Mouse (Mus musculus) left cerebral cortex, adult 2 months (tissue): ENCODE results near the gene Rfwd3. TPM values are rescaled to one million over a fixed set of nuclear protein-coding genes. Genes with fewer than 3 reads are reported as not detected.
"Not testable (repeated sequence)": the region's sequence is repeated elsewhere in the genome, so short reads cannot be mapped to it uniquely, and the experiment has no call there.

Experiments used
- DNase-seq, 2 experiments: peaks; one replicate each; pipeline ENCODE4 v3.0.0; 2021 to 2022; ENCODE audit warnings: low spot score in 2 of 2, mixed read lengths in 1 of 2; ENCODE audit errors: extremely low spot score in 1 of 2
- H3K27ac ChIP-seq: fragments of 200-600 bp; 2 replicates; pipeline ENCODE4 v1.8.1; 2022
- H3K4me3 ChIP-seq: fragments of 200-600 bp; 2 replicates; pipeline ENCODE4 v1.8.1; 2022
- CTCF ChIP-seq: fragments of 200-600 bp; IDR thresholded peaks from 2 replicates; pipeline ENCODE4 v1.8.1; 2022; ENCODE audit warnings: antibody characterized with exemption, mild to moderate bottlenecking, moderate library complexity
- intact Hi-C: fragments of 180-260 bp; cut with DNase I; formaldehyde crosslinking; loops from one replicate; pipeline ENCODE4 v1.15.1; 2025
- total RNA-seq, 2 experiments: library from RNA; stranded (reverse); gene quantifications; 2 replicates each; pipeline ENCODE4 v1.2.3; 2021

The Rfwd3 gene
- total RNA-seq, 2 experiments from 2014 or later = 19.6 to 19.9 TPM

DNA sequence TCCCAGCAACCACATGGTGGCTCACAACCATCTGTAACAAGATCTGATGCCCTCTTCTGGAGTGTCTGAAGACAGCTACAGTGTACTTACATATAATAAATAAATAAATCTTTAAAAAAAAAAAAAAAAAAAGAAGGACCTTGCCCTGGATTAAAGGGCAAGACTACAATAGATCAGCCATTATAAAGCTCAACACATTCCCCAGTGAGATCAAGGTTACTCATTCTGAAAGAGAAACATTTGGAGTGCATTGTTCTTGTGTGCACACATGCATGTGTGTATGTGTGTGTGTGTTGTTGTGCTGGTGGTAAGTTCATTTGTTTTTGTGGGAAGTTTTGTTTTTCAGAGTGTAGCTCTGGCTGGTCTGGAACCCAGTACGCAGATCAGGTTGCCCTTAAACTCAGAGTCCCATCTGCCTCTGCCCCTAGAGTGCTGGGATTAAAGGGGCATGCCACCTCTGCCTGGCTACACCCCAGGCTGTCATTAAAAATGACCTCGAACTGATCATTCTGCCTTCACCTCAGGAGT is 35.3 kb downstream of the Rfwd3 start:
- no peak overlapping the region for H3K27ac ChIP-seq
- H3K4me3 ChIP-seq = no peak overlapping the region
- no peak for TF ChIP-seq CTCF
- intact Hi-C loops = no loop called here
- no peak for DNase-seq

DNA sequence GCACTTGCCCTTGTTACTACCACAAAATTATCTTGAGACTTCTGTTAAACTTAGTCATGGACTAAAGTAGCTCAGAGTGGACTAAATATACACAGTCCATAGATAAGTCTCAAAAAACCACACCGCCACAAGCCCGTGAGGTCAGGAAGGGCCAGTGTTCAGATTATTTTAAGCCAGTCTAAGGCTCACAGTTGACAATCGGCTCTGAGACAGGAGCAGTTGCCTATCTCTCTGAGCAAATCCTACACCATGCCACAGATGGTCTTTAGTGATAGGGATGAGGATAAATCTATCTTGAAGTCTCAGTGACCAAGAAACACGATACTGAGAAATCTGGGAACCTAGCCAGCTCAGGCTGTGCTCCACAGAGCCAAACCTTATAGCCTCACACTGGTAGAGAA is 38.0 kb downstream of the Rfwd3 start:
- H3K4me3 ChIP-seq = no peak overlapping the region
- TF ChIP-seq CTCF = no peak
- H3K27ac ChIP-seq = no peak overlapping the region
- DNase-seq = no peak
- intact Hi-C loops = no loop called here

DNA sequence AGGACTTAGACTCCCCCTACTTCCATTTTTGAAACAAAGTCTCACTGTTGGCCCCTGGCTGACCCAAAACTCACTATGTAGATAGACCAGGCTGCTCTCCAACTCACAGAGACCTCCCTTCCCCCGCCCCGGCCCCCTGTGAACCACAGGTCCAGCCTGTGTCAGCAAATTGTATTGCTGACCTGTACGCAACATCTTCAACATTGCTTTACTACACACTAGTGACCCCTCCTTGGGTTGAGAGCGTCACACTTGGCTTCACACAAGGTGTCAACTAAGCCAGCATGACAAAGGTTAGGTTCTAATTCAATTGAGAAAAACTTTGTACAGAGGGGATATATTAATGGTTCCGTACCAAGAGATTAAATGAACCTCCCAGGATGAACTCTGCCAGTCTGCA is 39.8 kb downstream of the Rfwd3 start:
- Histone ChIP-seq H3K4me3 (no peak overlapping the region), H3K27ac (no peak overlapping the region)
- intact Hi-C loops = no loop called here
- TF ChIP-seq CTCF = no peak
- DNase-seq = no peak

DNA sequence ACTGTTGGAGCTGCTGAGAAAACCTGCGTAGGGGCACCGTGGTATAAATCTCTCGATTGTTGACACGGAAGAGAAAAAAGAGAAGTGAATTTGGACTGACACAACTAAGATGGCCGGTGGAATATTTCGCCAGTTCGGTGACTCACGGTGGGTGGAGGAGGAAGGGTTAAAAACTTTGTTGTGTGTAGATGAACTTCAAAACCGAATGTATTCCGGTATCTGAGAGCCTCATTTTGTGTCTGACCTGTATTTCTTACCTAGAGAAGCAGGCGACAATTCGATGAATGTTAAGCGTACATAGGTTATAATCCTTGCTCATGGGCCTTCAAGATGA is 40.6 kb downstream of the Rfwd3 start:
- H3K4me3 ChIP-seq = peak overlapping the region; percentile 92
- no peak for TF ChIP-seq CTCF
- DNase-seq = no peak
- intact Hi-C loops = loop anchor here (1.0 to 5.0 kb wide), 4 partner anchors 40 to 102 kb away; no protein-coding TSS in a partner anchor
- H3K27ac ChIP-seq = peak overlapping the region; percentile 96

DNA sequence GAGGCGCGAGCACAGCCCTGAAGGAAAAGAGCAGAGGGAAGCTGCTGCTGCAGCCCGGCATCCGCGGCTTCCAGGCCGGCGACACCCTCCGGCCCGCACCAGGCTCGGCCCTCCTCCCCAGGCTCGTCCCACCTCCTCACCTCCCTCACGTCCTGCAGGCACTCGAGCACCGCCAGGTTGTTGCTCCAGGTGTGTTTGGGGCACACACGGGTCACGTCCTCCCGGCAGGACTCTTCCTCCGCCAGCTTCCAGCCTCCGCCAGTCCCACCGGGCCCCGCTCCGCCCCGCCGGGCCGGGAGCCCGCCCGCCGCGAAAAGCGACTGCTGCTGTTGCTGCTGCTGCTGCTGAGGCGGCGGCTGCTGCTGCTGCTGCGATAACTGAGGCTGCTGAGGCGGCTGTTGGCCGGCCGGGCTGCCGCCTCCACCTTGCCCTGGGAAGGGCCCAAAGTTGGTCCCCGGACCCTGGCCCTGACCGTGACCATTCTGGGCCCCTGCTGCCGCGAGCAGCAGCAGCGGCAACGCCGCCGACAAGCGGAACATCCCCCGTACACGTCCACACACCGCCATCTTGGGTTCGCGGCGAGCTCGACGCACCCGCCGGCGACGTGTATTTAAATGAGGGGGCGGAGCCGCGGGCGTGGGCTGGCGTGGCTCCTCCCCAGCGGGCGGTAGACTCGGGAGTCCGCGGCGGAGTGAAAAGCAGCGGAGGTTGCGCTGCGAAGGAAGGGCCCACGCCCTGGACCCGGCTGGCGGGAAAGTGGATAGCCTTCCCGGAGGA is 41.2 kb downstream of the Rfwd3 start, which contains the start of gene Glg1:
Glg1 (minus strand) TSS at position 586 of the 777 bp plus-strand sequence.
- TF ChIP-seq CTCF = no peak
- intact Hi-C loops = loop anchor here (1.0 to 5.0 kb wide), 4 partner anchors 40 to 102 kb away; no protein-coding TSS in a partner anchor
- Histone ChIP-seq H3K27ac (peak within 1 kb of the TSS; percentile 96), H3K4me3 (peak within 1 kb of the TSS; percentile 92)
- DNase-seq = peak; percentile 90 to 92

DNA sequence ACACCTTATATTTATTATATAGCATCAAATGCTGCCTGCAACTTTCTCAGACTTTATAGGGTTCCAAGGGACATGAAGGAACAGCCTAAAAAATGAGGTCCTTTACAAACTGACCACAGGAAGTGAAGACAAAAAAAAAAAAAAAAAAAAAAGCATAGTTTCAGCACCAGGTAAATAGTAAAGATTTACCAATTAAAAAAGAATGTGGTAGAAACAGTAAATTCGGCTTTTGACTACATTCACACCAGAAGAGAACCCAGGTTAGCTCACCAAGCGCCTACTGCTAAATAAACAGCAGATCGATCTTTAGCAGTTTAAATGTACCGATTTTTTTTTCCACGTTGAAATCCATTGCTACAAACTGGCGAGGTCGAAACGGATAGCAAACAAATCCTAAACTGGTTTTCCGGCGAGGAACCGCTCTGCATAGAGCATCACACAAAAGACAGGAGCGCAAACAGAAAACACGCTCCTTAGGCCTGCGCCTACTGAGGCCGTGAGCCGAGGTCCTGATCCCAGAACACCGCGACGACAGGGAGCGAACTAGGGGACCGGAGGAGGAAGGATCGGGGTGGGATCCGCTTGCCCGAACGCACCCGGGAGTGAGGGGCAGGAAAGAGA is 41.9 kb downstream of the Rfwd3 start:
- Histone ChIP-seq H3K4me3 (peak overlapping the region; percentile 92), H3K27ac (peak overlapping the region; percentile 96)
- intact Hi-C loops = loop anchor here (2.0 to 5.0 kb wide), 3 partner anchors 39 to 101 kb away; no protein-coding TSS in a partner anchor
- no peak for TF ChIP-seq CTCF
- no peak for DNase-seq

DNA sequence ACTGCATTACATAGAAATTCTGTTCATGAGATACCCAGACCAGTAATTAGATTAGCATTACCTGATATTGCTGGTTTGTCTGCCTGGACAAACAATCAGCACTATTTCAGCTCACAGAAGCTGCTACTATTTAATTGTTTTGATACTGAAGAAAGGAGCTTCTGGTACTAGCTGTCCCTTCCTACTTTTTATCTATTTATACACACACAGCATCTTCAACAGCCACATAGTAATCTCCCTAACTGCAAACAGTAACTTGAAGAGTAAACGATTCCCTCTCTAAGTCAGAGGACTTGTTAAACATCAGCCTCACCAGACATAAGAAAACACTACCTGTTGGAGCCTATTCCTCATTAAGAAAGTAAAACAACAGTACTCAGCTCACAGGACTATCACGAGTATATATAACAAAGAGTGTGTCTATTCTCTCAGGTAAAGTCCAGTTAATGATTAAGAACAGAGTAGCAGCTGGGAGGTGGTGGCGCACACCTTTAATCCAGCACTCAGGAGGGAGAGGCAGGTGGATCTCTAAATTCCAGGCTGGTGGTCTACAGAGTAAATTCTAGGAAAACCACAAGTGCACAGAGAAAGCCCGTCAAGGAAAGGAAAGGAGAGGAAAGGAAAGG is 47.4 kb downstream of the Rfwd3 start:
- TF ChIP-seq CTCF = no peak
- H3K27ac ChIP-seq = no peak overlapping the region
- H3K4me3 ChIP-seq = no peak overlapping the region
- intact Hi-C loops = no loop called here
- DNase-seq = no peak

DNA sequence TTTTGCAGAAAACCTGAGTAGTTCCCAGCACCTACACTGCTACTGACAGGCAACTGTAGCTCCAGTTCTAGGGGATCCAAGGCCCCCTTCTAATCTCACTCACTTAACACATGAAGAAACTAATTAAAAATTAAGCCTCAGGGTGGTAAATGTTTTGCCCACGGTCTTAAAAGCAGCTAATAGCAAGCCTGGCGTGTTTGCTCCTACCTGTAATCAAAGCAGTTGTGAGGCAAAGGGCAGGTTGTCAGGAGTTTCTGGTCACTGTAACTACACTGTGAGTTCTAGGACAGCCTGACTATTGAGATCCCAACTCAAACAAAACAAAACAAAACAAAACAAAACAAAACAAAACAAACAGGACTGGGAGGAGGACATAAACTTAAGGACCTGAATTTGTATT is 49.9 kb downstream of the Rfwd3 start:
- intact Hi-C loops = no loop called here
- Histone ChIP-seq H3K27ac (no peak overlapping the region), H3K4me3 (no peak overlapping the region)
- TF ChIP-seq CTCF = no peak
- DNase-seq = no peak

DNA sequence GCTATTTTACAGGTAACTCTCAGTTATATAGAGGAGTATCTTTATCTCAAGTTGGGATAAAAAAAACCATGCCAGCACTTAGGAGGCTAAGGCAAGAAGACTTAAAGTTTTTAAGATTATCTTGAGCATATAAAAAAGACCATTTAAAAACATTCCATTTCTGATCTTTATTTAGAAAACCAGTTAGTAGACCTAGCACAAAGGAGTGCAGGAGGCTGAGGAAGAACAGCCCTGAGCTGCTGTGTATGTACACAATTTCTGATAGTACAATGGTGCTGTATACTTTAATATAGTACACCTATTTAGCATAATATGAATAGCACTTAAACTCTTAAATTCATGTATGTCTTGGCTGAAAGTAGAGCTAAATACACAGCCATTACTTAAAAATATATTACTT is 51.9 kb downstream of the Rfwd3 start:
- Histone ChIP-seq H3K27ac (no peak overlapping the region), H3K4me3 (no peak overlapping the region)
- no peak for DNase-seq
- intact Hi-C loops = no loop called here
- no peak for TF ChIP-seq CTCF

DNA sequence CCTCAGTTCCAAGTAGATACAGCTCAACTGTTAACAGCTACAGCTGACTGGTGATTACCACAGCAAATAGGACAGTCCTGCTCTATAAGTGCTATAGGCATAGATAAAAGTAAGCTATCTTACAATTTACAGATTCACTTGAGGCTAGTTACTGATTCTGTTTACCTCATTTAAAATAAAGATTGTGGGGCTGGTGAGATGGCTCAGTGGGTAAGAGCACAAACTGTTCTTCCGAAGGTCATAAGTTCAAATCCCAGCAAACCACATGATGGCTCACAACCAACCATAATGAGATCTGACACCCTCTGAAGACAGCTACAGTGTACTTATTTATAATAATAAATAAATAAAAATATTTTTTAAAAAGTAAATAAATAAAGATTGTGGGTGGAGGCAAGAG is 53.2 kb downstream of the Rfwd3 start:
- H3K4me3 ChIP-seq, intact Hi-C loops, DNase-seq, H3K27ac ChIP-seq: not testable (repeated sequence)

DNA sequence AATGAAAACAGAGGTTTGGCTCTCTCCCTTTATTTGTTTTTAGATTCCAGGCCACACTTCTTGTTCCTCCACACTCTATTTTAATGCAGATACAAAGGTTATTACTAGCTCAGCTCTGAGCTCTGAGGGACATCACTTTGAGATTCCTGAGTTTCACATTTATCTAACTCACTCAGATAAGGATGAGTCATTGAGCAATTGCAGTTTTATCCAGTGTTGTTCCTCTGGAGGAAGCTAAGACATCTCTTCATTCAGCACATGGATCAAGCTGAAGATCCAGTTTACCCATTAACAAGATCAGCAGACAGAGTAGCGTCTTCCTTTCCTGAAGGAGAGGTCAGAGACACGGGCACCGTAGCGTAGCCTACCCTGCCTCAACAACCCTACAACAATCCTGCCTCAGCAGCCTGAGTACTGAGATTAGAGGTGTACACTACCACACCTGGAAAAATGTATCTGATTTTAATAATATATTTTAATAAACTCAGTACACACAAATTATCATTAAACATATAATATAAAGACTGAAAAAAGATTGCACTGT is 53.7 kb downstream of the Rfwd3 start:
- Histone ChIP-seq H3K27ac (no peak overlapping the region), H3K4me3 (no peak overlapping the region)
- no peak for DNase-seq
- intact Hi-C loops = no loop called here
- no peak for TF ChIP-seq CTCF

DNA sequence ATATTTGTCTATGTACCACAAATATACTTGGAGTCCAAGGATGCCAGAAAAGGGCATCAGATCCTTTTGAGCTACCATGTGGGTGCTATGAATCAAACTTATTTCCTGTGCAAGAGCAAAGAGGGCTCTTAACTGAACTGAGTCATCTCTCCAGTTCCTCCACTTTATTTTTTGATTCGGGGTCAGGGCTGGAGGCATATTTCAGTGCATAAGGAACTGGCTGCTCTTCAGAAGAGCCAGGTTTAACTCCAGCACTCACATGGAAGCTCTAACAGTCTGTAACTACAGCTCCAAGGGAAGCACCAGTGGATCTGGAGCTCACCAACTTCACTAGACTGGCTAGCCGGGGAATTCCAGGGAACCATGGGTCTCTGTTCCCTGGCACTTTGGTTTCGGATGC is 62.7 kb downstream of the Rfwd3 start:
- TF ChIP-seq CTCF = no peak
- Histone ChIP-seq H3K27ac (no peak overlapping the region), H3K4me3 (no peak overlapping the region)
- intact Hi-C loops = no loop called here
- no peak for DNase-seq
